Mouse (Mus musculus): Measurements from ENCODE around the gene Snx29. TPM values are rescaled to one million over a fixed set of nuclear protein-coding genes. Genes with fewer than 3 reads are reported as not detected.
A peak's percentile ranks its signal among the peaks of the same experiment; 100 is the strongest.
"Not testable (repeated sequence)": the region's sequence is repeated elsewhere in the genome, so short reads cannot be mapped to it uniquely, and the experiment has no call there.

Gene Snx29
- polyA plus RNA-seq, 1 experiment = 16.0 TPM

DNA sequence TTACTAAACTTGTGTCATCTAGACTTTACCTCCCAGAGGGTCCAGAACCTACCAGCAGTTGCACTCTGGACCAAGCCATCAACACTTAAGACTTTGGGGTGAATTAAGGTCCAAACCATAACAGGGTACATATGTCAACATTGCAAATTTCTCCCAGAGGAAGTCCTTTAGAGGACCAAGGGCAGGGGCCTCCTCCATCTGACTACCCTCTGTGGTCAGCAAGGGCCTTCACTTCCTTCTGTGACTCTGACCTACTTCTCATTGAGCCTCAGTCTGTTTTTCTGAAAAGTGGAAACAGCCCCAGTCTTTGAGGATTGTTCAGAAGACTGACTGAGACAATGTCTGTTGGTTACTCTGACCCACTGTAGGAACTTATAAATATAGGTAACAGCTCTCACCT, 111.1 kb downstream of the Snx29 start:
- DNase-seq (ENCODE audit: low read depth) = no peak
- TF ChIP-seq POLR2A (IDR thresholded peaks at IDR 0.05; ENCODE audit: borderline replicate concordance, extremely low read depth, insufficient read depth, insufficient read length, poor library complexity, severe bottlenecking) (no peak), CTCF (IDR thresholded peaks at IDR 0.05; ENCODE audit: borderline replicate concordance, extremely low read depth, insufficient read depth, insufficient read length) (no peak)

DNA sequence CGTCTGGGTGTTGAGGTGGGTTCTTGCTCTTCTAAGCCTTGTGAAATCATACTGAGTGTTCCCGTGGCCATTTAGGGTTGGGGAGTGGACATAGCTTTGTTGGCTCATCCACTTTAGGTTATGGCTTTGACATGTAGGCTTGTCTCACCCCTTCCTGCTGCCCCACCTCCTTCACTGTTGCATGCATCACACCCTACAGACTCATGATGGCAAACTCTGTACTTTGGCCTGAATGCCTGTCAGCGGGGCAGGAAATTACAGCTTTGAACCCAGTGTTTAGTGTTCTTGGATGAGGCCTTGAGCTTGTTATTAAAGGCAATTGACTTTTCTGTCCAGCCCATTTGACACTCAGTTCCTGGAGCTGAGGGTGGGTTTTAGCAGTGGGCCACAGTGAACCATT, 114.9 kb downstream of the Snx29 start:
- DNase-seq (ENCODE audit: low read depth) = no peak
- TF ChIP-seq CTCF (IDR thresholded peaks at IDR 0.05; ENCODE audit: borderline replicate concordance, extremely low read depth, insufficient read depth, insufficient read length) = no peak
- TF ChIP-seq POLR2A (IDR thresholded peaks at IDR 0.05; ENCODE audit: borderline replicate concordance, extremely low read depth, insufficient read depth, insufficient read length, poor library complexity, severe bottlenecking) = no peak

DNA sequence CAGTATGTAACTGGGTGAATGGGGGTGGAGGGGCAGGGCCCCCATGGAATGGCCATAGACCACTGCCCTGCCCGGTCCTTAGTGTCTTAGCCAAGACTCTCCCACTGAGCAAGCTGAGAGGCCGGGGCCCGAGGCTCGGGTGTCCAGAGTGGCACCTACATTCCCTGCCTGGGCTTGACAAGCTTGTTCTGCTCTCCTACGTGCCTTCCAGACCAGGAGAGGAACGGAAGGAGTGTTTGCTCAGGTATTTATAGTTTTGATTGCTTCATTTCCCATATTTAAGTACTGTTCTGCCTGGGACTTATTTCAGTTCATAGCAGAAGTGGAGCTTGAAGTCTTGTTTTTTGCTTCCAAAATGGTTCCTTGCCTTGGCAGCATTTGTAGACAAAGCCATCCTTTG, 116.7 kb downstream of the Snx29 start:
- TF ChIP-seq CTCF (IDR thresholded peaks at IDR 0.05; ENCODE audit: borderline replicate concordance, extremely low read depth, insufficient read depth, insufficient read length) (no peak), POLR2A (IDR thresholded peaks at IDR 0.05; ENCODE audit: borderline replicate concordance, extremely low read depth, insufficient read depth, insufficient read length, poor library complexity, severe bottlenecking) (no peak)
- DNase-seq (ENCODE audit: low read depth) = no peak

DNA sequence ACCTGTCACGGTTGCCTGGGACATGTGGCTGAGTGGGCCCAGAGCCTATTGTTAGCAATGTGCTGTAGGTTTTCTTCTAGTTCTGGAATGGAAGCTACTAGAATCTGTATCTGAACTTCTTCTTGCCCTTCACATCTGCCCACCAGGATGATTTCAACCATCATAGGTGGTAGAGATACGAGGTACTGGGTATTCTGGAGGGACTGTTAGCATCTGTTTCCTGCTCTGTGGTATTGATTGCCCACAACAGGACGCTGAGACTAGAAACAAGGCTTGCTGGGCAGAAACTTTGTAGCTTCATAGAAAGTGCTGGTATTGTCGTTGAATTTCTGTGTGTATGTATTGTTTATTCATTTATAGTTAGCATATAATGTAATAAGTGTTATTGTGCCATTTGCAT, 118.9 kb downstream of the Snx29 start:
- TF ChIP-seq CTCF (IDR thresholded peaks at IDR 0.05; ENCODE audit: borderline replicate concordance, extremely low read depth, insufficient read depth, insufficient read length) (no peak), POLR2A (IDR thresholded peaks at IDR 0.05; ENCODE audit: borderline replicate concordance, extremely low read depth, insufficient read depth, insufficient read length, poor library complexity, severe bottlenecking) (no peak)
- no peak for DNase-seq (ENCODE audit: low read depth)

DNA sequence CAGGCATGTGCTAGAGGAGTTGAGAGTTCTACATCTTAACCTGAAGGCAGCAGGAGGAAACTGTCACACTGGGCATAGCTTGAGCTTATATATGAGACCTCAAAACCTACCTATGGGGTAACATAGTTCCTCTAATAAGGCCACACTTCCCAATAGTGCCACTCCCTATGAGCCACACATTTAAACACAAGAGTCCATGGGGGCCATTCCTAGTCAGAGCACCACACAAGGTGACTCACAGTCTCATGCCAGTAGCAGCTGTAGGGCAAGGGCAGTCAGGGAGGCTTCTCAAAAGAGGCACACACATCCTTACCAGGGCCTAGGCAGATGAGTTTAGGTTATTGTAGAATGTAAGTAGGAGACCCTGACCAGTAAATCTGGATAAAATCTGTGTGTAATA, 119.8 kb downstream of the Snx29 start:
- no peak for DNase-seq (ENCODE audit: low read depth)
- no peak for TF ChIP-seq POLR2A (IDR thresholded peaks at IDR 0.05; ENCODE audit: borderline replicate concordance, extremely low read depth, insufficient read depth, insufficient read length, poor library complexity, severe bottlenecking)
- no peak for TF ChIP-seq CTCF (IDR thresholded peaks at IDR 0.05; ENCODE audit: borderline replicate concordance, extremely low read depth, insufficient read depth, insufficient read length)

DNA sequence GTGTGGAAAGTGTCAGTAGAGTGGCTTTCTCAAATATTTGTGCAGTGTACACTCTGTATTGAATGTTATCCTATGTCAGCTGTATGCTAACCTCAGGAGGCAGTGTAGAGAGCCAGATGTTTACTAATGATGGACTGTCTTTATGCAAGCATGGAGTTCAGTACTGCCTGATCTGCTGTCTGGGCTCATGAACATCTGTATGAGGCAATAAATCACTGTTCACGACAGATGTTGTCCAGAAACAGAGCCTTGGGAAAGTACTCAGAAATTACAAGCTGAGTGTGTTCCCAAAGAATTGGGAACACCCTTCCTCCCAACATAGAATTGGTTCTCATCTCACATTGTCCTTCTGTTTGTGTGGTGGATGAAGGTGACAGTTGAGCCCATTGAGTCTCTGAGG, 121.9 kb downstream of the Snx29 start:
- no peak for DNase-seq (ENCODE audit: low read depth)
- no peak for TF ChIP-seq POLR2A (IDR thresholded peaks at IDR 0.05; ENCODE audit: borderline replicate concordance, extremely low read depth, insufficient read depth, insufficient read length, poor library complexity, severe bottlenecking)
- TF ChIP-seq CTCF (IDR thresholded peaks at IDR 0.05; ENCODE audit: borderline replicate concordance, extremely low read depth, insufficient read depth, insufficient read length) = no peak

DNA sequence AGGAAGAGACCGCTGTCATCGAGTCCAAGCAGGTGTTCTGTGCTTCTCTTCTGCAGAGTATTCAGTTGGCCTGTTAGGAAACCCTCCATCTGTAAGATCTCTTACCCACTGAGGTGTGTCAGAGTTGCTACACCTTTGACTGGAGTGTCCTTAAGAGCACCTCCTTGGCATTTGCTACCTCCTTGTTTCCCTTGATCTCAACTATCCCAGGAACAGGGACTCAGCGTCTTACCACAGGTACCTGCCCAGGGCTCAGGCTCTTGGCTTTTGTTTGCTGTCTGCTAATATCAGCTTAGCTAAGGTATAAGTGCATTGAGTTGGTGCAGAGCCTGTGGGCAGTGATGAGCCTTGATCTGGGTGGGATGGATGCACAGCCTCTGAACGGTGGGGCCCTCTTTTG, 124.3 kb downstream of the Snx29 start:
- DNase-seq (ENCODE audit: low read depth) = no peak
- TF ChIP-seq POLR2A (IDR thresholded peaks at IDR 0.05; ENCODE audit: borderline replicate concordance, extremely low read depth, insufficient read depth, insufficient read length, poor library complexity, severe bottlenecking) (no peak), CTCF (IDR thresholded peaks at IDR 0.05; ENCODE audit: borderline replicate concordance, extremely low read depth, insufficient read depth, insufficient read length) (no peak)

DNA sequence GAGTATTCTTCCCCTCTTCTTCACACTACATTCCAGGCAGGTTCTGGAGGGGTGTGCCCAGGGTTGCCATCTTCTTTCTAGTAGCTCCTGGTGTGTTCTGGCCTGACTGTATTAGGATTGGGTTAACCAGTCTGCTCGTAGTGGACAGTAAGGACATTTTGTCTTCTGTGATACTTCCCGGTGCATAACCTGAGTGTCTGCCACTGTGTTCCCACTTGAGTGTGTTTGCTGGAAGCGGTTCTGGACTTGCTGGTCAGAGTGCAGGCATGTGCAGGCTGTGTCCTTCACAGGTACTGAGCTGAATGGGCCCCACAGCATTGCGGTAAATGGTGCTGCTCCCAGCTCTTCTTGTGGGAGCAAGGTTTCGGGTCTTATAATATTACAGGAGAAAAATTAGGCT, 125.2 kb downstream of the Snx29 start:
- DNase-seq (ENCODE audit: low read depth) = no peak

DNA sequence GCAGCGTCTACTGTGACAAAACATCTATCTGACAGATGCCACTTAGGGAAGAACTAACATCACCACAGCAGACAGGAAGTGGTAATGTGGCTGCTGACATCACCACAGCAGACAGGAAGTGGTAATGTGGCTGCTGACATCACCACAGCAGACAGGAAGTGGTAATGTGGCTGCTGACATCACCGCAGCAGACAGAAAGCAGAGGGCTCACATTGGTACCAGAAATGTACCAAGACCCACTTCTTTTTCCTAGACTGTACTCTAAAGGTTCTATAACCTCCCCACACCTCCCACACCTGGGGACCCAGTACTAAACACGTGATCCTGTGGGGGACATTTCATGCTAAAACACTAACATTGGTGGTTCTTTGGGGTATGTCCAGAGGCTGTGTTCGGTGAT, 126.0 kb downstream of the Snx29 start:
- not testable (repeated sequence) for DNase-seq (ENCODE audit: low read depth)

More for the DNA sequence above, 125.2 kb downstream of the Snx29 start:
- TF ChIP-seq POLR2A (IDR thresholded peaks at IDR 0.05; ENCODE audit: borderline replicate concordance, extremely low read depth, insufficient read depth, insufficient read length, poor library complexity, severe bottlenecking) (no peak), CTCF (IDR thresholded peaks at IDR 0.05; ENCODE audit: borderline replicate concordance, extremely low read depth, insufficient read depth, insufficient read length) (no peak)

DNA sequence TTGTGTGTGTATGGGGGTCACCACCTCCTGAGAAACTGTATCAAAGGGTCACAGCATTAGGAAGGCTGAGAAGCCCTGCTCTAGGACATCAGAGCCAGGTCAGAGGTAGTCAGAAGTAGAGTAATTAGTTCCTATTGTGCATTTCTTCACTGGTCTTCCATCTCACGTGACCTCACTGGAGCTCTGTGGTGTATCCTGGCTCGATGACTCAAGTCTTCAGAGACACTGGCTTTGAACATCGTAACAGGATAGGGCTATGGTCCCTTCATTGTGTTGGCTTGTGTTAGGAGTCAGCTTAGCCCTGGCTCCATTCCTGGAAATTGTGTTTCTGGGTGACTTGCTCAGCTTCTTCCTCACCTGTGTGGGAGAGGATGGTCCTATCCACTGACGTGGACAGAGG, 126.6 kb downstream of the Snx29 start:
- DNase-seq (ENCODE audit: low read depth) = no peak
- TF ChIP-seq CTCF (IDR thresholded peaks at IDR 0.05; ENCODE audit: borderline replicate concordance, extremely low read depth, insufficient read depth, insufficient read length) (no peak), POLR2A (IDR thresholded peaks at IDR 0.05; ENCODE audit: borderline replicate concordance, extremely low read depth, insufficient read depth, insufficient read length, poor library complexity, severe bottlenecking) (no peak)

DNA sequence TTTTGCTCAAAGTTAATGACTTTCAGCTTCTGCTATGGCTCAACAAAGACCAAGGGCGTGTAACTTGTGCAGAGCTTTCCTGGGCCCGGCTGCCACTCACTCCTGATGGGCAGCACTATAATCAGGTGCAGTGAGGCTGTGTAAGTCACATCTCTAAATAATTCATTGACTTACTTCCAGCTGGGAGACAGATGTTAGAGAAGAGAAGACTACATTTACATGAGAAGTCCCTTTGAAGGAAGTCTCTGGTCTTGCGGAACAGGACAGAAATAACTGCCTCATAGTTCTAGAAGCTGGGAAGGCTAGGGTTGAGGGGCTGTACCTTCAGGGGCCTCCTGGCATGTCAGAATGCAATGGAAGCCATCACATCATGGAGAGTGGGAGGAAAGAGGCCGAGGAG, 127.9 kb downstream of the Snx29 start:
- TF ChIP-seq POLR2A (IDR thresholded peaks at IDR 0.05; ENCODE audit: borderline replicate concordance, extremely low read depth, insufficient read depth, insufficient read length, poor library complexity, severe bottlenecking) = no peak
- TF ChIP-seq CTCF (IDR thresholded peaks at IDR 0.05; ENCODE audit: borderline replicate concordance, extremely low read depth, insufficient read depth, insufficient read length) = no peak
- no peak for DNase-seq (ENCODE audit: low read depth)

DNA sequence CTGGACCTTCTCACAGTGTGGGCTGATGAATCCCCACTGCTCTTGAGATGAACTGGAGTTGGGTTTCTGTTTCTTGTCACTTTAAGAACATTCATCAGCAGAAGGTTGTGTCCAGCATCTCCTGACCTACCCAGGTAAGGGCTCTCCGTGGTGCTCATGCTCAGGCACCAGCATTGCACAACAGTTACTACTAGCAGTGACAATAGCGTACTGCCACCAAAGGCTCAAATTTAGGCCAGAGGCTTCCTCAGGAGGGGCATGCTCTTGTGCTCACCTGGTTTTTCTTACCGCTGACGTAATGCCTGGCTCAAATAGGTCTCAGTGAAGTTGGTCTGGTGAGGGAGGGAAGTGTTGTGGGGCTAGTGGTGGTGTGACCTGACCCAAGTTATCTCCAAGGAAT, 132.2 kb downstream of the Snx29 start:
- TF ChIP-seq POLR2A (IDR thresholded peaks at IDR 0.05; ENCODE audit: borderline replicate concordance, extremely low read depth, insufficient read depth, insufficient read length, poor library complexity, severe bottlenecking) (no peak), CTCF (IDR thresholded peaks at IDR 0.05; ENCODE audit: borderline replicate concordance, extremely low read depth, insufficient read depth, insufficient read length) (no peak)
- DNase-seq (ENCODE audit: low read depth) = no peak

DNA sequence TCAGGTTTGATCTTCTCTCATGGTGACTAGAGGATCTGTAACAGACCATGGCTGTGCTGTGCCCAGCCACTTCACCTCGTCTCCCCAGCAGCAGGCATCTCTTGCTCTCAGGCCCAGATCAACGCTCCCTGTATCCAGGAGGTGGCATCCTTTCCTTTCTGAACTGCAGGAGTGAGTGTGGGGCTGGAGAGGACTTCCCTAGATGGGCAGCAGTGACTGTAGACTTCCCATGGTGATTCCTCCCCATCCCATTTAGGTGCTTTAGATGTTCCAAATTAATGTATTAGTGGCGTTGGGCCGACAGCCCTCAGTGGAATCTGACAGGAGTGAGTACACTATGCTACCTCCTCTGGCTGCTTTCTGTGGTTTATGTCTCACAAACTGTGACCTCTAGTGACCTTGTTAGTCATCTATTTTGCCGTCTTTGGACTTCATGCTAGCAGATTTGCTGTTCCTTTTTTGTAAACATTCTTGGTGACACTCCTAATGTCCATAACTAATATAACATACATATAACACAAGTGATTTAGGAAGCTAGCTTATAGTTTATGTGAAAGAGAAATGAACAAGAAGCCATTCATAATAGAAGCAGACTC, 132.9 kb downstream of the Snx29 start:
- DNase-seq (ENCODE audit: low read depth) = no peak
- TF ChIP-seq POLR2A (IDR thresholded peaks at IDR 0.05; ENCODE audit: borderline replicate concordance, extremely low read depth, insufficient read depth, insufficient read length, poor library complexity, severe bottlenecking) = no peak
- TF ChIP-seq CTCF (IDR thresholded peaks at IDR 0.05; ENCODE audit: borderline replicate concordance, extremely low read depth, insufficient read depth, insufficient read length) = peak; percentile 12; the same call in 1 of the 2 replicates
